Mouse (Mus musculus) brain, embryonic 14.5 days (tissue): ENCODE measurements at regions not wholly inside any gene's neighbourhood (a gene's known extent, or its start where the extent isn't known, plus 50 kb on each side); places are given as distances from the start of the nearest gene placed in this dataset.

ENCODE experiments used
- CTCF ChIP-seq: fragments of 200-500 bp; IDR thresholded peaks from 2 replicates; pipeline ENCODE4 v1.5.1; 2012; ENCODE audit warnings: inconsistent platforms, mild to moderate bottlenecking, moderate library complexity, borderline replicate concordance; ENCODE audit not compliant: insufficient read depth, insufficient read length; ENCODE audit errors: extremely low read depth
- POLR2A ChIP-seq: fragments of 200-500 bp; IDR thresholded peaks from 2 replicates; pipeline ENCODE4 v1.6.1; 2012; ENCODE audit warnings: mild to moderate bottlenecking, inconsistent platforms, borderline replicate concordance; ENCODE audit not compliant: poor library complexity, insufficient read depth, insufficient read length, severe bottlenecking; ENCODE audit errors: extremely low read depth

DNA sequence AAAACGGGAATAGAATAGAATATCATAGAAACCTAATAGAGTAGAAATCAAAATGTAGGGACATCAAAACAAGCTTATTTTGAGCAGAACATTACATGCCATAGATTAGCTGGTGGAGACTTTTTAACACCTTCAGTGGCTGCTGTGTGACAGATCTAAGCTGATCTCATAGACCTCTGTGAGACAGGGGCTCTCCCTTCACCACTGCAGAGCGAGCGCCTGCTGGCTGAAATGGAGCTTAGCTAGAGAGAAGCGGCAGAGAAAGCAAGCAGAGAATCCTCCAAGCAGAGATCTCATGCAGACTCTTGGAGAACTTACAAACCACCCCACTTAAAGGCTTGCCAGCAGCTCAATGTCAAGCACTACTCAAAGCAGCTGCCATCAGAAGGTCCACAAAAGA, 65.5 kb upstream of the H2afz start:
- TF ChIP-seq CTCF (no peak), POLR2A (no peak)
